Mouse (Mus musculus): Measurements from ENCODE around the gene Themis2.

DNA sequence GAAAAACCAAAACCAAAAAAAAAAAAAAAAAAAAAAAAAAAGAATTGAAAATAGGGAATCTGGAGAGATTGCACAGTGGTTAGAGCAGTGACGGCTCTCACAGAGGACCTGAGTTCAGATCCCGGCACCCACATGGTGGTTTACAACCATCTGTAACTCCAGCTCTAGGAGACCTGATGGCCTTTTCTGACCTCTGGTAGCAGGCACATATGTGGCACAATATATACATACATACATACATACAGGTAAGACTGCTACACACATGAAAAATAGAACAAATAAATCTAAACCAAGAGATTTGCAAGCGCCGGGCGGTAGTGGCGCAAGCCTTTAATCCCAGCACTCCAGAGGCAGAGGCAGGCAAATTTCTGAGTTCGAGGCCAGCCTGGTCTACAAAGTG lies 7.7 kb upstream of the Themis2 start:
- TF ChIP-seq CTCF (conservative IDR thresholded peaks at IDR 0.05; ENCODE audit: insufficient read depth, insufficient read length, low read depth, low read length) (no peak), POLR2A (IDR thresholded peaks at IDR 0.05; ENCODE audit: low read depth, low read length) (no peak)

Measured in kidney, adult 2 months (tissue).